Mouse (Mus musculus) hindbrain, postnatal 0 days (tissue): ENCODE data around the gene Rffl. TPM values are rescaled to one million over a fixed set of nuclear protein-coding genes. Genes with fewer than 3 reads are reported as not detected.

Experiments
- ATAC-seq: fragments of 200-750 bp; cut with Nextera tagmentation; 2 replicates; pipeline ENCODE4 v1.8.0; 2017; ENCODE audit warnings: mild to moderate bottlenecking, moderate TSS enrichment, moderate library complexity
- DNase-seq: peaks from one replicate; pipeline ENCODE4 v3.0.0-alpha.2; 2015; ENCODE audit warnings: low spot score
- H3K27ac ChIP-seq: fragments of 300-500 bp; sonication (generic); 2 replicates; pipeline ENCODE4 v1.5.1; 2014; ENCODE audit warnings: mild to moderate bottlenecking
- H3K27me3 ChIP-seq: fragments of 300-500 bp; sonication (generic); 2 replicates; pipeline ENCODE4 v1.6.1; 2014; ENCODE audit warnings: low read length, mixed read lengths; ENCODE audit not compliant: insufficient read depth
- H3K36me3 ChIP-seq: fragments of 300-500 bp; sonication (generic); 2 replicates; pipeline ENCODE4 v1.6.1; 2014; ENCODE audit warnings: low read length, mixed read lengths; ENCODE audit not compliant: insufficient read depth
- H3K4me1 ChIP-seq: fragments of 300-500 bp; sonication (generic); 2 replicates; pipeline ENCODE4 v1.6.1; 2014; ENCODE audit warnings: antibody characterized with exemption, low read length, mixed read lengths; ENCODE audit not compliant: insufficient read depth
- H3K4me2 ChIP-seq: fragments of 300-500 bp; sonication (generic); 2 replicates; pipeline ENCODE4 v1.6.1; 2014; ENCODE audit warnings: low read depth, mild to moderate bottlenecking, low read length, moderate library complexity, mixed read lengths
- H3K4me3 ChIP-seq: fragments of 300-500 bp; sonication (generic); 2 replicates; pipeline ENCODE4 v1.5.1; 2014; ENCODE audit warnings: low read length
- H3K9ac ChIP-seq: fragments of 300-500 bp; sonication (generic); replicated peaks from 2 replicates; pipeline ENCODE4 v1.6.1; 2014; ENCODE audit warnings: mild to moderate bottlenecking, low read length, moderate library complexity, mixed read lengths
- H3K9me3 ChIP-seq: fragments of 300-500 bp; sonication (generic); 2 replicates; pipeline ENCODE4 v1.6.1; 2016; ENCODE audit warnings: low read length, mixed read lengths
- CTCF ChIP-seq: IDR thresholded peaks from 2 replicates; pipeline ENCODE4 v1.5.1; 2016; ENCODE audit warnings: antibody characterized with exemption, control low read depth, low read depth
- WGBS: fragments of 180-500 bp; shearing (Covaris S2); extraction: QIAGEN DNeasy Blood & Tissue Kit; methylation state at CpG from one replicate; pipeline ENCODE4 v1.1.7; 2014; 5-methylcytosine and 5-hydroxymethylcytosine counted together
- polyA plus RNA-seq: library from polyadenylated mRNA; unstranded; fragments of >200 nt; fragmentation: Nextera tagmentation; extraction: Ambion mirVana; gene quantifications from 2 replicates; pipeline ENCODE4 v1.2.1, GENCODE M21; 2015
- total RNA-seq: library from RNA; depleted of rRNA; stranded (reverse); fragments of >200 nt; gene quantifications from 2 replicates; pipeline ENCODE4 v1.2.3, GENCODE M21; 2014; rRNA removed

The Rffl gene
- 4.9 and 6.1 TPM in 2 replicates for total RNA-seq
- polyA plus RNA-seq, result 2.5 and 3.2 TPM in 2 replicates

GRCm38 (mm10) chr11:82871031-82871446 lies at the start of gene Rffl:
TSS of gene Rffl (minus strand) at chr11:82871210.
- TF ChIP-seq CTCF, result peak; percentile 85
- 1% methylated on average over 43 of the region's 43 CpGs for WGBS

GRCm38 (mm10) chr11:82920768-82921167 lies 49.8 kb upstream of the Rffl start:
- no peak overlapping the region for H3K9ac ChIP-seq
- DNase-seq (no peak), ATAC-seq (no peak)
- no peak overlapping the region for H3K27ac ChIP-seq
- H3K4me3 ChIP-seq, result no peak overlapping the region
- WGBS, result 68% methylated on average over 10 of the region's 10 CpGs
- H3K4me1 ChIP-seq, result no peaks in the 10 kb centered on the region
- no peaks in the 10 kb centered on the region for H3K9me3 ChIP-seq
- H3K27me3 ChIP-seq, result no peaks in the 10 kb centered on the region
- TF ChIP-seq CTCF, result no peak
- no peaks in the 10 kb centered on the region for H3K36me3 ChIP-seq
- H3K4me2 ChIP-seq, result no peak overlapping the region

More at GRCm38 (mm10) chr11:82871031-82871446, at the start of gene Rffl:
- Histone ChIP-seq H3K27me3 (no peaks in the 10 kb centered on the region), H3K4me2 (peak within 1 kb of the TSS; percentile 77), H3K27ac (peak within 1 kb of the TSS; percentile 1; the same call in 1 of the 2 replicates), H3K9ac (peak within 1 kb of the TSS; percentile 59), H3K9me3 (no peaks in the 10 kb centered on the region), H3K4me1 (no peaks in the 10 kb centered on the region), H3K4me3 (peak within 1 kb of the TSS; percentile 79), H3K36me3 (no peaks in the 10 kb centered on the region)
- ATAC-seq (peak; percentile 98), DNase-seq (peak; percentile 97)

DNA sequence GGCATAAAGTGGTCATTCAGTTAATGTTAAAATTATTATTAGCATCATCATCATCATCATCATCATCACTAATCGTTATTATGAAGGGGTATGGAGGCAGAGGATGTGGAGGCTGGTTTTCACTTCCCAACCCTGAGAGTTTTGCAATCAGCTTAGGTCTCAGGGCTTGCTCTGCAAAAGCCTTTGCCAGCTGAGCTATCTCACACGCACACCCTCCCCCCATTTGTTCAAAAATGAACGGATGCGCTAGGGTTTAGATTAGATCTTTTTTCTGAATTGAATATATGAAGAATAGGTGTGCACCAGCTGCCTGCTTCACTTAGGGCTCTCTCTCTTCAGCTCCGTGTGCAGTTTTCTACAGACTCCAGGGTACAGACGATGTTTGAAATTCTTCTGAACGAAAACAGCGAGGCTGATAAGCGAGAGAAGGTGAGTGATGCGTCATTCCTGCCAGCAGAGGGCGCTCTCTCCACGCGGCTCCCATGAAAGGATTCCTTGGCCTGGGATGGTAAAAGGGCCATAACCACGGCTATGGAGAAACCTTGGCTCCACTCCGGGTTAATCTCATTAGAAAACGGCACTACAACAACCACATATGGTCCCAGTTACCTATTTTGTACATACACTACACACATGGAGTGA lies 43.8 kb upstream of the Rffl start:
- Histone ChIP-seq H3K4me3 (0 out of 2 replicates have a peak overlapping the region, but pooled peaks have one; percentile 11), H3K9ac (no peak overlapping the region), H3K4me1 (no peaks in the 10 kb centered on the region), H3K4me2 (peak overlapping the region; percentile 50), H3K9me3 (no peaks in the 10 kb centered on the region), H3K36me3 (no peaks in the 10 kb centered on the region), H3K27me3 (no peaks in the 10 kb centered on the region), H3K27ac (no peak overlapping the region)
- peak; percentile 100 for TF ChIP-seq CTCF
- DNase-seq, result peak; percentile 89
- 9% methylated on average over 16 of the region's 16 CpGs for WGBS
- peak; percentile 70; the same call in 1 of the 2 replicates for ATAC-seq

GRCm38 (mm10) chr11:82910679-82911389 lies 39.8 kb upstream of the Rffl start:
- no peak overlapping the region for H3K9ac ChIP-seq

DNA sequence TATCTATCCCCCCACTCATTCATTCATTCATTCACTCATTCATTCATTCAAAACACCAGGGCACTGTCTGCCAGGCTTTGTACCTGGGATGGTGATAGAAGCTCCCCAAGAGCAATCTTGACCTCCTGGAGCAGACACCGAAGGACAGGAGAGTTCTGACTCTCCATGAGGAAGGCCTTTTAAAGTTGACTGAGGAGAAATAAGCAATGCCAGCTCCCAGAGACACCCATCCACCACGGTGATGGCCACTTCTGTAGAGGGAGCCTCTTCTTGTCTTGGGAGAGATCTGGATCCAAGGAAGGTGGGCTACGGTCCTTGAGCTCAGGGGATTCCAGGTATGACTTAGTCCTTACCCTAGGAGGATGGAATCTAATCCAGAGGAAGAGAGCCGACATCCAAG lies 39.2 kb upstream of the Rffl start, which contains the start of gene Unc45b:
TSS of gene Unc45b (plus strand) at position 301 of the 400 bp plus-strand sequence.
- 90% methylated on average over 4 of the region's 4 CpGs for WGBS
- H3K27me3 ChIP-seq, result no peaks in the 10 kb centered on the region
- no peak for ATAC-seq
- peaks cover 6% of the 10 kb centered on the region; the same call in 1 of the 2 replicates for H3K36me3 ChIP-seq
- H3K9ac ChIP-seq, result no peak within 1 kb of the TSS
- peaks cover 9% of the 10 kb centered on the region for H3K4me1 ChIP-seq
- no peak within 1 kb of the TSS for H3K27ac ChIP-seq
- no peak within 1 kb of the TSS for H3K4me3 ChIP-seq
- H3K9me3 ChIP-seq, result no peaks in the 10 kb centered on the region
- no peak within 1 kb of the TSS for H3K4me2 ChIP-seq
- no peak for DNase-seq
- TF ChIP-seq CTCF, result no peak

More at GRCm38 (mm10) chr11:82910679-82911389, 39.8 kb upstream of the Rffl start:
- Histone ChIP-seq H3K27me3 (no peaks in the 10 kb centered on the region), H3K9me3 (no peaks in the 10 kb centered on the region), H3K4me3 (no peak overlapping the region), H3K4me1 (peaks cover 9% of the 10 kb centered on the region), H3K27ac (no peak overlapping the region), H3K4me2 (no peak overlapping the region), H3K36me3 (peaks cover under 1% of the 10 kb centered on the region; the same call in 1 of the 2 replicates)
- ATAC-seq, result no peak
- DNase-seq, result no peak
- no peak for TF ChIP-seq CTCF
- WGBS, result 84% methylated on average over 11 of the region's 11 CpGs

GRCm38 (mm10) chr11:82908608-82908989 lies 37.6 kb upstream of the Rffl start:
- Histone ChIP-seq H3K27ac (no peak overlapping the region), H3K9me3 (no peaks in the 10 kb centered on the region), H3K4me1 (peaks cover 9% of the 10 kb centered on the region), H3K4me3 (peak overlapping the region; percentile 84; the same call in 1 of the 2 replicates), H3K9ac (no peak overlapping the region), H3K4me2 (peak overlapping the region; percentile 84), H3K27me3 (no peaks in the 10 kb centered on the region), H3K36me3 (peaks cover 16% of the 10 kb centered on the region)
- ATAC-seq (no peak), DNase-seq (no peak)
- WGBS, result 65% methylated on average over 10 of the region's 10 CpGs
- no peak for TF ChIP-seq CTCF
